Mouse (Mus musculus): ENCODE measurements at regions not wholly inside any gene's neighbourhood (a gene's known extent, or its start where the extent isn't known, plus 50 kb on each side); places are given as distances from the start of the nearest gene placed in this dataset.

- TF ChIP-seq CTCF (IDR thresholded peaks at IDR 0.05; ENCODE audit: borderline replicate concordance, insufficient read depth, low read length) (no peak), POLR2A (IDR thresholded peaks at IDR 0.05; ENCODE audit: low read depth, low read length) (no peak)
These were observed 91.3 kb downstream of the Rab11fip2 start for GRCm38 (mm10) chr19:59852011-59852738.

All from embryonic fibroblast, embryonic 13.5 days (primary cell).